Mouse (Mus musculus) adrenal gland, adult 10 weeks (tissue): ENCODE results near the gene Lrp8. TPM values are rescaled to one million over a fixed set of nuclear protein-coding genes. Genes with fewer than 3 reads are reported as not detected.

Experiments used
- polyA plus RNA-seq: library from polyadenylated mRNA; stranded (reverse); fragments of 350-450 nt; fragmentation: Illumina TruSeq; extraction: RNeasy Lipid Tissue Mini Kit (QIAGEN cat#74804); gene quantifications from one replicate; pipeline ENCODE4 v1.2.3, GENCODE M21; 2014; ENCODE audit warnings: low read depth, low replicate concordance

Gene Lrp8
- 5.7 TPM for polyA plus RNA-seq

DNA sequence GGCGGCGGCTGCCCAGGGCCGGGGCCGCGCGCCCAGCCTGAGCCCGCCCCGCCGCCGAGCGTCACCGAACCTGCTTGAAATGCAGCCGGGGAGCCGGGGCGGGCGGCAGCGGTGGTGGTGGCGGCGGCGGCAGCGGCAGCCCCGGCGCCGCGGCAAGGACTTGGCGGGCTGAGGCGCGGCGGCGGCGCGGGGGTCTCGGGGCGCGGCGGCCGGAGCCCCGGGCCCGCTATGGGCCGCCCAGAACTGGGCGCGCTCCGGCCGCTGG lies at the start of gene Lrp8:
Gene Lrp8 (plus strand): TSS at position 77 of the 265 bp plus-strand sequence.

DNA sequence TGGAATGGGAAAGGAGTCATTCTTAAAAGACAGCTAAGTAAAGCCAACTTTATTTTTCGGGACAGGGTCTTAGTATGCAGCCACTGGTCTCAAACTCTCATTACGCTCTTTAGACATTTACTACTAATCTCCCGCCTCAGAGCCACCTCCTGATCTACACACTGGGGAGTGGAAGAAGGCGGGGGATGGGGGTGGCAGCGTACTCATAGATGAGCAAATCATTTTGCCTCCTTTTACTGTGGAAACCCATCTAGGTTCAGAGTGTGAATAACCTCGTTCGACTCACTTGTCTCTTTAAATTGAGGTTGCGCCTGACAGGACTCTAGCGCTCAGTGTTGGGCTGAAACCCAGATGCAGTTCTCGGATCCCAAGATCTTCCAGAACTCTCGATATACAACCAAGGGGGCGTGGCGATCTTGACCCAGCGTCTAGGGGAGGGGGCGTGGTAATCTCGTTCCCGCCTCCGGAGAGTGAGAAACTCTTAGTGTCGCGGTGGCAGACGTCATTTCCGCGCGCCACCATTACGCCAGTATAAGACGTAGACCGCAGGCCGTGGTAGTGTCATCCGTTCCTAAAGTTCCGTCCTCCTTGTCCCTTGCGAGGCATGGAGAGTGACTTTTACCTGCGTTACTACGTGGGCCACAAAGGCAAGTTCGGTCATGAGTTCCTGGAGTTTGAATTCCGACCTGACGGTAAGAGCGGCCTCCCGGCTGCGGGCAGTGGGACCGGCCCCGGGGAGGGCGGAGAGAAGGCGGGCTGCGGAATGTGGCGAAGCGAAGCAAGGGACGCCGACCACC lies 77.4 kb downstream of the Lrp8 start, which contains the start of gene Magoh:
Gene Magoh (plus strand): TSS at position 502 of the 797 bp plus-strand sequence.

DNA sequence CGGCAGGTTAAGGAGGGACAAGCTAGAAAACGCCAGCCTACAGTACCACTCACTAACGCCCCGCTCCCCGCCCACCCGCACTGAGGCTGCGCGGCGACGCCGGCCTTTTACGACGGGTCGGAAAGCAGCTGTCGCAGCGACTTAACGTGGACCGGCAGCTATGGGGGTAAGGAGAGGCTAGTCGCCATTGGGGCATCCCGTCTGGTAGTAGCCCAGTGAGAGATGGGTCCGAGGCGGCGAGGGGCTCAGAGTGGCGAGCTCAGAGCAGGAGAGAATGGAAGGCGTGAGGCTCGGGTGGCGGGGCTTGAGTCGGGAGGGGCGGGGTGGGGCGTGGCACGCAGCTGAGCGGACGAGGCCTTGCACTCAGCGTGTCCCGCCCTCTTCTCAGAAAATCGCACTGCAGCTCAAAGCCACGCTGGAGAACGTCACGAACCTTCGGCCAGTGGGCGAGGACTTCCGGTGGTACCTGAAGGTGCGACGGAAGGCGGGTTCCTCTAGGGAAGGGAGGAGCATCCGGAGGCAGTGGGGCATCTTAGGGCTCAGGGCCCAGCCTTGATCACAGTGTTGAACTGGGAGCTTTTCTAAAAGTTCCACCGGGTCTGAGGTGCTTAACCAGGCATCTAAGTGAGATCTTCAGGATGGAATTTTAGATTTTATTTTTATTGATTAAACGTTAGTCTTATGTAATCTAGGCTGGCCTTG lies 87.8 kb downstream of the Lrp8 start, which contains the start of gene 0610037L13Rik:
Gene 0610037L13Rik (plus strand): TSS at position 83 of the 702 bp plus-strand sequence.

DNA sequence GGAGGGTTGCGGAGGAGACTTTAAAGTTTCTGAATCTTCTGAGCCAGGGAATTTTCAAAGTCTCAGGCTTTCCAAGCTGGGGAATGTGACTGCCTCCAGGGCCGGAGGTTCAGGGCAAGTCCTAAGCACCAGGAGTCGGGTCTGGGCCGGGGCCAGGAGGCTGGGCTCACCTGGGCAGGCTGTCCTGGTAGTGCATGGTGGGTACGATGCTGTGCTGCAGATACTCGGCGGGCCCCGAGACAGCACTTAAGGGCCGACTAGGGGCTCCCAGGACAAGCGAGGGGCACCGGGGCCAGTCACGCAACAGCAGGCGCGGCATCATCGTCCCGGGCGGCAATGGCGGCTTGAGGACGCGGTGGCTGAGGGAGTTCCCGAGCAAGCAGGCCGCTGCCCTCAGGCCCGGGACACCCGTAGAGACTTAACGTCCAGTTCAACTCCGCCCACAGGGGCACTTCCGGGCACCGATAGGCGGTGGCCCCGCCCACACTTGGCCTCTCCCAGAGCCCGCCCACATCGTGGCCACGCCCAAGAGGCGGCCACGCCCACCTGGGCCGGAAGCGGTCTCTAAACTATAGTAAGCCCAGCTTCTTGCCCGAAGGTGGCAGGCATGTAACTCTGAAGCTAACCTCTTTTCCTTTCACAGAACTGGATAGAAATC lies 121.2 kb downstream of the Lrp8 start, which contains the start of gene Cpt2:
Gene Cpt2 (minus strand): TSS at position 466 of the 658 bp plus-strand sequence.

Other genes with a start within 250 kb of the Lrp8 start
- gene Dmrtb1, start 118.0 kb upstream of the Lrp8 start, polyA plus RNA-seq: not detected
- gene Magoh, start 77.5 kb downstream of the Lrp8 start, polyA plus RNA-seq: 166 TPM
- gene 0610037L13Rik, start 87.6 kb downstream of the Lrp8 start, polyA plus RNA-seq: 22.6 TPM
- gene Cpt2, start 121.3 kb downstream of the Lrp8 start, polyA plus RNA-seq: 337 TPM
- gene Slc1a7, start 166.1 kb downstream of the Lrp8 start, polyA plus RNA-seq: not detected